Mouse (Mus musculus) MEL (cell line): ENCODE results near the gene Pecam1. TPM values are rescaled to one million over a fixed set of nuclear protein-coding genes. Genes with fewer than 3 reads are reported as not detected.

Experiments
- DNase-seq: peaks from one replicate; pipeline ENCODE4 v3.0.0; 2011; ENCODE audit warnings: low read depth, low spot score
- H3K27ac ChIP-seq: 2 replicates; pipeline ENCODE4 v1.5.1; 2012; ENCODE audit warnings: low read depth, mild to moderate bottlenecking, control low read depth, low read length, moderate library complexity; ENCODE audit not compliant: control insufficient read depth
- H3K27me3 ChIP-seq, 2 experiments: fragments of 150-350 bp in 1 of 2; sonication (generic) in 1 of 2; 2 replicates each; pipeline ENCODE4 v1.6.1; 2012; ENCODE audit warnings: low read length in 2 of 2, mild to moderate bottlenecking in 2 of 2, improper control_type of control experiment in 1 of 2, moderate library complexity in 1 of 2; ENCODE audit not compliant: insufficient read depth in 2 of 2, control insufficient read depth in 1 of 2
- H3K36me3 ChIP-seq, 2 experiments: 2 replicates each; pipeline ENCODE4 v1.6.1; 2012 to 2014; ENCODE audit warnings: low read length in 2 of 2, improper control_type of control experiment in 1 of 2, inconsistent platforms in 1 of 2, mild to moderate bottlenecking in 1 of 2; ENCODE audit not compliant: insufficient read depth in 2 of 2, control insufficient read depth in 1 of 2
- H3K4me1 ChIP-seq, 2 experiments: fragments of 150-350 bp in 1 of 2; sonication (generic) in 1 of 2; 2 replicates each; pipeline ENCODE4 v1.6.1; 2012; ENCODE audit warnings: low read length in 2 of 2, improper control_type of control experiment in 1 of 2, mild to moderate bottlenecking in 1 of 2; ENCODE audit not compliant: insufficient read depth in 2 of 2, control insufficient read depth in 1 of 2
- H3K4me3 ChIP-seq, 2 experiments: fragments of 150-350 bp in 1 of 2; sonication (generic) in 1 of 2; 2 replicates each; pipeline ENCODE4 v1.5.1; 2012; ENCODE audit warnings: low read depth in 2 of 2, low read length in 2 of 2, mild to moderate bottlenecking in 2 of 2, moderate library complexity in 2 of 2, control low read depth in 1 of 2, improper control_type of control experiment in 1 of 2; ENCODE audit not compliant: control insufficient read depth in 1 of 2, insufficient read depth in 1 of 2
- H3K79me2 ChIP-seq: 2 replicates; pipeline ENCODE4 v1.6.1; 2012; ENCODE audit warnings: mild to moderate bottlenecking, low read length, moderate library complexity; ENCODE audit not compliant: control insufficient read depth, poor library complexity, insufficient read depth
- H3K9ac ChIP-seq: 2 replicates; pipeline ENCODE4 v1.6.1; 2012; ENCODE audit warnings: low read depth, mild to moderate bottlenecking, control low read depth, low read length, moderate library complexity; ENCODE audit not compliant: control insufficient read depth, poor library complexity, severe bottlenecking
- H3K9me3 ChIP-seq: fragments of 150-350 bp; sonication (generic); replicated peaks from 2 replicates; pipeline ENCODE4 v1.6.1; 2012; ENCODE audit warnings: mild to moderate bottlenecking, low read length, improper control_type of control experiment, moderate library complexity; ENCODE audit not compliant: insufficient read depth
- CTCF ChIP-seq, 3 experiments: IDR thresholded peaks in 2 of 3; conservative IDR thresholded peaks in 1 of 3; 2 replicates each; pipeline ENCODE4 v1.5.1; 2011 to 2012; ENCODE audit warnings: low read length in 3 of 3, low read depth in 2 of 3, mild to moderate bottlenecking in 2 of 3, improper control_type of control experiment in 1 of 3, inconsistent platforms in 1 of 3, mixed read lengths in 1 of 3, moderate library complexity in 1 of 3; ENCODE audit not compliant: control insufficient read depth in 1 of 3, insufficient read depth in 1 of 3, poor library complexity in 1 of 3, severe bottlenecking in 1 of 3
- EP300 ChIP-seq, 2 experiments: IDR thresholded peaks; 2 replicates each; pipeline ENCODE4 v1.6.1; 2011; ENCODE audit warnings: improper control_type of control experiment in 2 of 2, low read length in 2 of 2, low read depth in 1 of 2, mild to moderate bottlenecking in 1 of 2
- GABPA ChIP-seq: IDR thresholded peaks from 2 replicates; pipeline ENCODE4 v1.6.1; 2012; ENCODE audit warnings: low read depth, mild to moderate bottlenecking, inconsistent platforms, low read length, improper control_type of control experiment, moderate library complexity
- KAT2A ChIP-seq: conservative IDR thresholded peaks from 2 replicates; pipeline ENCODE4 v1.6.1; 2012; ENCODE audit warnings: low read depth, low read length, improper control_type of control experiment, inconsistent platforms
- MAZ ChIP-seq: IDR thresholded peaks from 2 replicates; pipeline ENCODE4 v1.6.1; 2012; ENCODE audit warnings: low read depth, mild to moderate bottlenecking, inconsistent platforms, low read length, improper control_type of control experiment
- MEF2A ChIP-seq: IDR thresholded peaks from 2 replicates; pipeline ENCODE4 v1.6.1; 2014; ENCODE audit warnings: low read depth, mild to moderate bottlenecking, inconsistent platforms, low read length, improper control_type of control experiment; ENCODE audit not compliant: poor library complexity, insufficient replicate concordance, severe bottlenecking; ENCODE audit errors: extremely low read depth
- RAD21 ChIP-seq: IDR thresholded peaks from 2 replicates; pipeline ENCODE4 v1.6.1; 2011; ENCODE audit warnings: mild to moderate bottlenecking, low read depth, low read length, improper control_type of control experiment
- TAL1 ChIP-seq: IDR thresholded peaks from 2 replicates; pipeline ENCODE4 v1.6.1; 2012; ENCODE audit warnings: mild to moderate bottlenecking, inconsistent platforms, low read length, moderate library complexity, mixed read lengths
- TCF12 ChIP-seq: IDR thresholded peaks from 2 replicates; pipeline ENCODE4 v1.6.1; 2014; ENCODE audit warnings: low read depth, mild to moderate bottlenecking, inconsistent platforms, low read length, improper control_type of control experiment, moderate library complexity
- ZC3H11A ChIP-seq: IDR thresholded peaks from 2 replicates; pipeline ENCODE4 v1.6.1; 2012; ENCODE audit warnings: low read depth, mild to moderate bottlenecking, inconsistent platforms, low read length, improper control_type of control experiment
- ZMIZ1 ChIP-seq: IDR thresholded peaks from 2 replicates; pipeline ENCODE4 v1.6.1; 2012; ENCODE audit warnings: low read depth, mild to moderate bottlenecking, inconsistent platforms, low read length, improper control_type of control experiment, moderate library complexity
- ZNF384 ChIP-seq: IDR thresholded peaks from 2 replicates; pipeline ENCODE4 v1.6.1; 2012; ENCODE audit warnings: low read depth, mild to moderate bottlenecking, inconsistent platforms, low read length, improper control_type of control experiment
- polyA plus RNA-seq, 2 experiments: library from polyadenylated mRNA; stranded (reverse) in 1 of 2; unstranded in 1 of 2; fragments of >175 nt in 1 of 2; fragments of >200 nt in 1 of 2; gene quantifications; 2 replicates each; pipeline versions ENCODE4 v1.2.1 to v1.2.4; 2012; ENCODE audit warnings: low replicate concordance in 2 of 2, low read depth in 1 of 2; ENCODE audit not compliant: insufficient read length in 2 of 2, insufficient read depth in 1 of 2, missing spikeins in 1 of 2
- total RNA-seq: library from RNA; depleted of rRNA; stranded (reverse); fragments of 300-350 nt; gene quantifications from 2 replicates; pipeline ENCODE4 v1.2.3, GENCODE M21; 2012

Pecam1 gene
- total and polyA plus RNA-seq, 3 experiments = 0.12 to 0.14 TPM; not detected in 1

DNA sequence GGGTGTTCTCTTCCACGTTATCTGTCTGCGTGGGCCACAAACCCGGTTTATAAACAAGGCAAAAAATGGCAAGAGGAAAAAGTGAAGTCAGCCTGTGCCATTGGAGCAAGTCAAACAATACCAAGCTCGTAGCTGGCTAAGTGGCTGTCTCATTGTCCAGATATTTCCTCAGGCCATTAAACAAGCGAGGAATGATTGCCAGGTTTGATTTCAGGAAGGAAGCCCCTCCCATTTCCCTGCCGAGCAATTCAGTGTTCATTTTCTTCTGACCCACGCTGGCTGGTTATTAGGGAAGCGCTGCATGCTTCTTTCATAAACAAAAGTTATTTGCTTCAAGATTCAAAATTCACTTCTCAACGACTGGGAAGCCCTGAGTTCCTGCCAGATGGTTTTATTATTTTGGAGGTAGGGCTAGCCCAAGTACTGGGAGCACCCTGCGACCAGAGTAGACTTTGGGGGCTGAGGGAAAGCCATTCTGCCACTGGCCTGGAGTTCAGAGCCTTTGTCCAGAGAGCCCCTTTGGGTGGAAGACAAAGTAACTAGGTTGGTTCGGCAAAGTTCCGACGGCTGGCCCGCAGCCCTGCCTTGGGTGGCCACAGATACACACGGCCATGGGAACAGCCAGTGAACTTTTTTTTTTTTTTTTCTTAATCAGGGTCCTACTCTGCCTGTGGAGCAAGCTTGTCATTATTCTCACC, 90.7 kb downstream of the Pecam1 start:
- Histone ChIP-seq H3K4me1 (peaks cover 0 to 23% of the 10 kb centered on the region in 2 experiments; a peak in 2 of 4 replicates), H3K27ac (no peak overlapping the region), H3K4me3 (peak overlapping the region; percentile 11 to 18), H3K79me2 (no peaks in the 10 kb centered on the region), H3K9me3 (no peaks in the 10 kb centered on the region), H3K36me3 (peaks cover 0 to 13% of the 10 kb centered on the region in 2 experiments; a peak in 2 of 4 replicates), H3K9ac (peak overlapping the region; percentile 10; the same call in 1 of the 2 replicates), H3K27me3 (no peaks in the 10 kb centered on the region)
- peak; percentile 40 for DNase-seq
- TF ChIP-seq GABPA = no peak
- TF ChIP-seq ZNF384 = peak; percentile 68

DNA sequence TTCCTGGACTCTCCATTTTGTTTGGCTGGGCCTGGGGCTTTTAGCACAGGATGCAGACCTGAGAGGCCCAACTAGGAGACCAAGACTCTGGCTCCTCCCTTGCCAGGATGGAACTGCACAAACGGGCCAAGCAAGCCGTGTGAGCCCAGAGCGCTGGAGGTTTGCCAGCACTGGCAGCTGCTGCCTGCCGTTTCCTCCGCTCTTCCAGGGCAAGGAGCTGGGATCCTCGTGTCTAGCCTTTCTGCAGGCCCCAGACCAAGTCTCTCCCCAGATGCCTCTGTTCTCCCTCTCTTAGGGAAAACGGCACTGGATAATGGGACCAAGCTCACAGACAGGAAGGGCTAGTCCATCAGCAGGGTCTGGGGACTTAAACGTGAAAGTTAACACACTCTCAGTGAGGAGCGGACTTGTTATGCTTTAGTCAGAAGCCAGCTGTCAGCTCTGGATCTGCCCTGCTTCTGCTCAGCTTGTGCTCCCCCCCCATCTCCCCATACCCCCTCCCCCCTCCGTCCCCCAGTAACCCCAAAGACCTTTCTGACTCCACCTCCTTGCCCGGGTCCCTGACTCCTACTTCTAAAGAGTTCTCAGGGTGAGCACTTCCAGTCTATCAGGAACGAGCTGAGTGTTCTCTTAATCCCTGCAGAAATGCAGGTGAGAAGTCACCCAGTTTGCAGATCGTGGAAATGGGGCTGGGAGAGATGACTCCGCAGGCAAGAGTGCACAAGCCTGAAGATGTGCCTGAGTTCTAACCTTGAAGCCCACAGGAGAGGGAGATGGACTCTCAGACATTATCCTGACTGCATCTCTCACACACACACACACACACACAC, 92.2 kb downstream of the Pecam1 start:
- TF ChIP-seq MAZ = no peak
- no peak for TF ChIP-seq TAL1
- TF ChIP-seq MEF2A = no peak
- no peak for TF ChIP-seq CTCF (IDR thresholded peaks at IDR 0.05 in 2 of 3, conservative IDR thresholded peaks at IDR 0.05 in 1 of 3; ENCODE audit: control insufficient read depth in 1 of 3, insufficient read depth in 1 of 3, low read depth in 2 of 3, low read length in 3 of 3, poor library complexity in 1 of 3, severe bottlenecking in 1 of 3)
- no peak for TF ChIP-seq EP300 (IDR thresholded peaks at IDR 0.05; ENCODE audit: low read depth in 1 of 2, low read length in 2 of 2)
- no peak for TF ChIP-seq ZC3H11A
- TF ChIP-seq TCF12 = no peak
- no peak for TF ChIP-seq KAT2A
- no peak for TF ChIP-seq RAD21
- TF ChIP-seq GABPA = no peak
- TF ChIP-seq ZMIZ1 = no peak
- Histone ChIP-seq H3K4me3 (peak overlapping the region; percentile 25 to 53), H3K4me1 (peaks cover 0 to 23% of the 10 kb centered on the region in 2 experiments; a peak in 2 of 4 replicates), H3K9me3 (no peaks in the 10 kb centered on the region), H3K36me3 (peaks cover 0 to 13% of the 10 kb centered on the region in 2 experiments; a peak in 2 of 4 replicates), H3K27ac (no peak overlapping the region), H3K79me2 (no peaks in the 10 kb centered on the region), H3K9ac (peak overlapping the region; percentile 46), H3K27me3 (no peaks in the 10 kb centered on the region)
- peak; percentile 45 for DNase-seq
